Mouse (Mus musculus) inflammation-experienced regulatory T-cells, adult 16 weeks (primary cell): ENCODE results near the gene Adamts7. TPM values are rescaled to one million over a fixed set of nuclear protein-coding genes. Genes with fewer than 3 reads are reported as not detected.

Experiments used
- polyA plus RNA-seq: library from polyadenylated mRNA; unstranded; fragments of 100-300 nt; shearing (Covaris generic); gene quantifications from one replicate; pipeline ENCODE4 v1.2.1, GENCODE M21; 2017

Adamts7 gene
- not detected for polyA plus RNA-seq

GRCm38 (mm10) chr9:90162926-90163748 is at the start of gene Adamts7:
TSS of gene Adamts7 (plus strand) at chr9:90163069.

GRCm38 (mm10) chr9:90114567-90115307 is 48.1 kb upstream of the Adamts7 start, which contains the start of gene Morf4l1:
TSS of gene Morf4l1 (minus strand) at chr9:90114774.

Other genes starting within 250 kb of the Adamts7 start
- gene Ctsh, start 108.9 kb upstream of the Adamts7 start, polyA plus RNA-seq = 9.2 TPM
- gene Morf4l1, start 48.3 kb upstream of the Adamts7 start, polyA plus RNA-seq = 361 TPM
- gene Tbc1d2b, start 107.7 kb downstream of the Adamts7 start, polyA plus RNA-seq = 21.0 TPM